Mouse (Mus musculus): ENCODE data around the gene Marveld1. TPM values are rescaled to one million over a fixed set of nuclear protein-coding genes. Genes with fewer than 3 reads are reported as not detected.

Gene Marveld1
- polyA plus RNA-seq, 1 experiment from 2014 or later = 1.6 TPM

DNA sequence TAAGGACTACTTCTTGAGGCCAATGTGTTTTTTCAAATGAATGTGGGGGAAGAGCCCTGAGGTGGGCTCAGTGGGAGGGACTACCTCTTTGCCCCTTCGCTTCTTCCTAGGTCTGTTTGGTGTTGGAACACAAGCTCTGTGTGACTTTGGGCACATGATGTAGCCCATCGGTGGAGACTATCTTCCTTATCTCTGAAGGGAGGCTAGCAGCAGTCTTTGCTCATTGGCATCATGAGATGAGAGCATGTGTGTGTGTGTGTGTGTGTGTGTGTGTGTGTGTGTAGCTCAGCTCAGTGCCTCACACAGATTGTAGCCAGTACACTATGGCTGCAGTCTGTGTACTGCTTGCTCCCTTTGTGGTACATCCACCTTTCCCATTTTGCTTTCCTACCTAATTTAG is 30.3 kb downstream of the Marveld1 start:
- Histone ChIP-seq H3K4me1 (replicated peaks) (peaks cover 30% of the 10 kb centered on the region), H3K9ac (peak overlapping the region; percentile 38; the same call in 1 of the 2 replicates), H3K36me3 (peaks cover 36% of the 10 kb centered on the region), H3K4me3 (replicated peaks) (no peak overlapping the region), H3K27me3 (no peaks in the 10 kb centered on the region), H3K27ac (peak overlapping the region; percentile 51), H3K4me2 (peak overlapping the region; percentile 38), H3K9me3 (replicated peaks) (no peaks in the 10 kb centered on the region)
- peak; percentile 46 for ATAC-seq (ENCODE audit: low read depth)
- no peak for DNase-seq
- WGBS (ENCODE audit: insufficient replicate concordance) = 28% methylated on average over 2 of the region's 2 CpGs

DNA sequence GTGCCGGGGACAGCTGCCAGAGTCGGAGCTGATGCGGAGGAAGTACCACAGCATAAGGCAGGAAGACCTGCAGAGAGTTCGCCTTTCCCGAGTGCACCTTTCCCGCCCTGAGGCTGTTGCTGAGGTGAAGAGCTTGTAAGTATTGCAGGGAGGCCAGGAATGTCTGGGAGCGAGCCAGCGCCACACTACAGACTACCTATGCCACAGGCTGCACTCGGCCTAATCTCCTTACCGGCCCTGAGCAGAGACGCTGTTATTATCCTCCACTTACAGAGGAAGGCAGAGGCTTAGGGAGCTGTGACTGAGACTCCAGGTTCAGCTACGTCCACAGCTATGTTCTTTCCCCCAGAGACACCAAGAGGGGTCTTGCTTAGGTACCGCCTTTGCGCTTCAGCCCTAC is 32.2 kb downstream of the Marveld1 start:
- Histone ChIP-seq H3K9ac (no peak overlapping the region), H3K4me3 (replicated peaks) (no peak overlapping the region), H3K4me1 (replicated peaks) (peaks cover 26% of the 10 kb centered on the region), H3K4me2 (no peak overlapping the region), H3K27me3 (no peaks in the 10 kb centered on the region), H3K27ac (no peak overlapping the region), H3K9me3 (replicated peaks) (no peaks in the 10 kb centered on the region), H3K36me3 (peaks cover 55% of the 10 kb centered on the region)
- no peak for DNase-seq
- 90% methylated on average over 14 of the region's 14 CpGs for WGBS (ENCODE audit: insufficient replicate concordance)
- ATAC-seq (ENCODE audit: low read depth) = no peak

- WGBS (ENCODE audit: insufficient replicate concordance) = 72% methylated on average over 6 of the region's 6 CpGs
- H3K36me3 ChIP-seq = peaks cover 86% of the 10 kb centered on the region
- no peak for DNase-seq
- H3K27me3 ChIP-seq = no peaks in the 10 kb centered on the region
- no peak for ATAC-seq (ENCODE audit: low read depth)
- no peaks in the 10 kb centered on the region for H3K9me3 ChIP-seq (replicated peaks)
- peaks cover 3% of the 10 kb centered on the region for H3K4me1 ChIP-seq (replicated peaks)
- no peak overlapping the region for H3K4me2 ChIP-seq
- no peak overlapping the region for H3K27ac ChIP-seq
- H3K4me3 ChIP-seq (replicated peaks) = no peak overlapping the region
- no peak overlapping the region for H3K9ac ChIP-seq
These were observed 35.5 kb downstream of the Marveld1 start for GRCm38 (mm10) chr19:42182673-42183072.

DNA sequence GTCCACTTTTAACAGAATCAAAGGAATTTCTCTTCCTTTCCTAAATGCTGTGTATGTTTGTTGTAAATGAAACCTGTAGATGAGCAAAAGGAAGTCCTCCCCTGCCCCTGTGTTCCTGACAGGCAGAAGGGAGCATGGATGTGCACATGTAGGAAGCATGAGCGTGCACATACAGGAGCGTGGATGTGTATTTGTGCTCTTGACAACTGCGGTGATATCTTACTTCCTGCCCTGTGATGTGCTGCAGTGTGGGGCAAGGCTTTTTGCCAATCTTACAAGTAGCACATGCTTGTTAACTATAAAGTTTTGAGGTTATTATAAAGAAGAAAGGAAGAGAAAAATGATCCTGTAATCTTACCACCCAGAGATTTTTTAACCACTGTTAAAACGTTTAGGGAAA is 42.5 kb downstream of the Marveld1 start:
- 66% methylated on average over 4 of the region's 4 CpGs for WGBS (ENCODE audit: insufficient replicate concordance)
- Histone ChIP-seq H3K9me3 (replicated peaks) (no peaks in the 10 kb centered on the region), H3K4me3 (replicated peaks) (no peak overlapping the region), H3K36me3 (peaks cover 72% of the 10 kb centered on the region), H3K4me2 (no peak overlapping the region), H3K27ac (no peak overlapping the region), H3K27me3 (no peaks in the 10 kb centered on the region), H3K4me1 (replicated peaks) (no peaks in the 10 kb centered on the region), H3K9ac (no peak overlapping the region)
- DNase-seq (no peak), ATAC-seq (ENCODE audit: low read depth) (no peak)

GRCm38 (mm10) chr19:42190494-42190893 is 43.3 kb downstream of the Marveld1 start:
- Histone ChIP-seq H3K9ac (no peak overlapping the region), H3K9me3 (replicated peaks) (no peaks in the 10 kb centered on the region), H3K4me3 (replicated peaks) (no peak overlapping the region), H3K27ac (no peak overlapping the region), H3K36me3 (peaks cover 64% of the 10 kb centered on the region), H3K4me2 (no peak overlapping the region), H3K4me1 (replicated peaks) (no peaks in the 10 kb centered on the region), H3K27me3 (no peaks in the 10 kb centered on the region)
- peak; percentile 43; the same call in 1 of the 2 replicates for ATAC-seq (ENCODE audit: low read depth)
- no peak for DNase-seq
- 20% methylated on average over 5 of the region's 5 CpGs for WGBS (ENCODE audit: insufficient replicate concordance)

DNA sequence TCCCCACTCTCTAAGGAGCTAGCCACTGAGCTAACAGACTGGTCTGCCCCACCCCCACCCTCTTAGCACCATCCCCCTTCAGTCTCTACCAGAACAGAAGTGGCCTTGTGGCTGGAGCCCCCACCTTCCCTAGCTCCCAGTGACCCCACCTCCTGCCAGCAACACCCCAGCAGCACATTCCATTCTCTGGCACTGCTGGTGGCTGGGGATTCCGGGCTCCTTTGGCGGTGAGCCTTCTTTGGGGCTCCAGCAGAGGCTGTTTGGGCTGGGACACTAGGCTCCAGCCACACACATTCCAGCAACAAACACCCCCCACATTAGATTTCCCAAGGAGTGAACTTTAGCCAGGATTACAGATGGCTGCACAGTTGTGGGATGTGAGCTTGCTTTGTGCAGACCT is 46.1 kb downstream of the Marveld1 start:
- no peak overlapping the region for H3K4me2 ChIP-seq
- DNase-seq = no peak
- H3K27ac ChIP-seq = no peak overlapping the region
- peaks cover 38% of the 10 kb centered on the region for H3K36me3 ChIP-seq
- no peaks in the 10 kb centered on the region for H3K9me3 ChIP-seq (replicated peaks)
- H3K9ac ChIP-seq = no peak overlapping the region
- ATAC-seq (ENCODE audit: low read depth) = no peak
- H3K27me3 ChIP-seq = peaks cover 8% of the 10 kb centered on the region
- no peaks in the 10 kb centered on the region for H3K4me1 ChIP-seq (replicated peaks)
- no peak overlapping the region for H3K4me3 ChIP-seq (replicated peaks)
- 68% methylated on average over 2 of the region's 2 CpGs for WGBS (ENCODE audit: insufficient replicate concordance)

- no peak overlapping the region for H3K4me2 ChIP-seq
- no peak overlapping the region for H3K4me3 ChIP-seq (replicated peaks)
- H3K27ac ChIP-seq = no peak overlapping the region
- DNase-seq = no peak
- no peaks in the 10 kb centered on the region for H3K9me3 ChIP-seq (replicated peaks)
- no peaks in the 10 kb centered on the region for H3K4me1 ChIP-seq (replicated peaks)
- 58% methylated on average over 4 of the region's 4 CpGs for WGBS (ENCODE audit: insufficient replicate concordance)
- H3K27me3 ChIP-seq = peaks cover 38% of the 10 kb centered on the region
- H3K9ac ChIP-seq = no peak overlapping the region
- peaks cover 12% of the 10 kb centered on the region for H3K36me3 ChIP-seq
- no peak for ATAC-seq (ENCODE audit: low read depth)
These were observed 49.2 kb downstream of the Marveld1 start for GRCm38 (mm10) chr19:42196378-42196777.

DNA sequence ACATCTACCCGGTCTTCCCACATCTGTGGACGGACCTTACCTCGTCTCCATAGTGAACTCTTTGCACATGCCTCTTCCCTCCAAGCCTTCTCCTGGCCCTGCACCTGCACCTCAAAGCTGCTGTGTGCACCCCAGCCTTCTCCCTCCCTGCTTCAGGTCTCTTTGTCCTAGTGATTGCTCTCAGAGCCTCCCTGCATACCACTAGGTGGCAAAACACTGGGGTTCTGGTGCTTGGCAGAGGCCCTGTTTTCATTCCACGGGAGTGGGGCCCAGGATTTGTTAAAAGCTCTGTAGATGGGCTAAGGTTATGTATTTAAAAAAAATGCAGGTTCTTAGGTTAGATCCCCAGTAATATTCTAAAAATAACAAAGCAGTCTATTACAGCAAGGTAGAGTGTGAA is 49.9 kb downstream of the Marveld1 start:
- Histone ChIP-seq H3K9me3 (replicated peaks) (no peaks in the 10 kb centered on the region), H3K27ac (no peak overlapping the region), H3K36me3 (peaks cover 5% of the 10 kb centered on the region; the same call in 1 of the 2 replicates), H3K4me1 (replicated peaks) (peaks cover 2% of the 10 kb centered on the region), H3K27me3 (peaks cover 45% of the 10 kb centered on the region), H3K4me2 (no peak overlapping the region), H3K9ac (no peak overlapping the region), H3K4me3 (replicated peaks) (no peak overlapping the region)
- no peak for DNase-seq
- no peak for ATAC-seq (ENCODE audit: low read depth)
- WGBS (ENCODE audit: insufficient replicate concordance) = 50% methylated on average over 4 of the region's 4 CpGs

DNA sequence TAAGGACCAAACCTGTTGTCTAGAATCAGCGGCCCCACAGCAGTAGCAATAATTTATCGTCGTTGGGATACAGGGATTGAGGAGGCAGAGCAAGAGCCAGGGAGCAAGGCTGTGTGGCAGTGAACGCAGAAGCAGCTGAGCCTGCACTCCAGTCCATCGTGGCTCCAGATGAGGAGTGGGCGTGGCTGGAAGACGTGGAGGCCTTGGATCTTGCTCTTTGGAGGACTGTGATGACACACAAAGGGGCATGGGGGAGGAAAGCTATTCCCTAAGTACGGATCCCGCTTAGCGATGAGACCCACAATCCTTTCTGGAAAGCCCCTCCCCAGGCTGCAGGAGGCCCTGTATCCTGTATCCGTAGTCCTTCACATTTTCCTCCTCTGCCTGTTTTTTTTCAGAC is 50.8 kb downstream of the Marveld1 start:
- Histone ChIP-seq H3K36me3 (peaks cover 5% of the 10 kb centered on the region; the same call in 1 of the 2 replicates), H3K4me2 (no peak overlapping the region), H3K9me3 (replicated peaks) (no peaks in the 10 kb centered on the region), H3K4me3 (replicated peaks) (no peak overlapping the region), H3K27ac (no peak overlapping the region), H3K4me1 (replicated peaks) (peaks cover 3% of the 10 kb centered on the region), H3K9ac (no peak overlapping the region), H3K27me3 (peaks cover 55% of the 10 kb centered on the region)
- no peak for ATAC-seq (ENCODE audit: low read depth)
- no peak for DNase-seq
- WGBS (ENCODE audit: insufficient replicate concordance) = 50% methylated on average over 11 of the region's 11 CpGs

Other genes with a start within 250 kb of the Marveld1 start
- 230 and 238 TPM in 2 replicates for gene Pgam1, start 235.5 kb upstream of the Marveld1 start, polyA plus RNA-seq (2015; fragmentation: Nextera tagmentation; extraction: Ambion mirVana)
- gene Exosc1, start 214.0 kb upstream of the Marveld1 start, polyA plus RNA-seq (2015; fragmentation: Nextera tagmentation; extraction: Ambion mirVana) = 61.6 and 67.2 TPM in 2 replicates
- gene Zdhhc16, start 213.9 kb upstream of the Marveld1 start, polyA plus RNA-seq (2015; fragmentation: Nextera tagmentation; extraction: Ambion mirVana) = 43.1 and 44.1 TPM in 2 replicates
- 10.4 and 13.5 TPM in 2 replicates for gene Mms19, start 166.2 kb upstream of the Marveld1 start, polyA plus RNA-seq (2015; fragmentation: Nextera tagmentation; extraction: Ambion mirVana)
- 3.3 and 3.9 TPM in 2 replicates for gene Ubtd1, start 165.6 kb upstream of the Marveld1 start, polyA plus RNA-seq (2015; fragmentation: Nextera tagmentation; extraction: Ambion mirVana)
- 0.15 and 0.16 TPM in 2 replicates for gene Ankrd2, start 111.4 kb upstream of the Marveld1 start, polyA plus RNA-seq (2015; fragmentation: Nextera tagmentation; extraction: Ambion mirVana)
- gene Hoga1, start 101.8 kb upstream of the Marveld1 start, polyA plus RNA-seq (2015; fragmentation: Nextera tagmentation; extraction: Ambion mirVana) = 21.6 and 21.9 TPM in 2 replicates
- gene 4933411K16Rik, start 95.2 kb upstream of the Marveld1 start, polyA plus RNA-seq (2015; fragmentation: Nextera tagmentation; extraction: Ambion mirVana) = 0.15 TPM in 1 of 2 replicates, not detected in the other
- gene Morn4, start 61.0 kb upstream of the Marveld1 start, polyA plus RNA-seq (2015; fragmentation: Nextera tagmentation; extraction: Ambion mirVana) = 2.6 and 2.8 TPM in 2 replicates
- 9.7 and 9.9 TPM in 2 replicates for gene Pi4k2a, start 56.9 kb upstream of the Marveld1 start, polyA plus RNA-seq (2015; fragmentation: Nextera tagmentation; extraction: Ambion mirVana)
- 15.6 and 15.8 TPM in 2 replicates for gene Avpi1, start 18.3 kb upstream of the Marveld1 start, polyA plus RNA-seq (2015; fragmentation: Nextera tagmentation; extraction: Ambion mirVana)
- 8.2 and 8.4 TPM in 2 replicates for gene Zfyve27, start 16.6 kb downstream of the Marveld1 start, polyA plus RNA-seq (2015; fragmentation: Nextera tagmentation; extraction: Ambion mirVana)
- gene Sfrp5, start 54.9 kb downstream of the Marveld1 start, polyA plus RNA-seq (2015; fragmentation: Nextera tagmentation; extraction: Ambion mirVana) = 0.21 and 0.98 TPM in 2 replicates
- 0.06 TPM in 1 of 2 replicates, not detected in the other for gene Golga7b, start 100.2 kb downstream of the Marveld1 start, polyA plus RNA-seq (2015; fragmentation: Nextera tagmentation; extraction: Ambion mirVana)